Mouse (Mus musculus) lung, embryonic 16.5 days (tissue): ENCODE results near the gene Akap13. TPM values are rescaled to one million over a fixed set of nuclear protein-coding genes. Genes with fewer than 3 reads are reported as not detected.
A peak's percentile ranks its signal among the peaks of the same experiment; 100 is the strongest.

ENCODE experiments used
- ATAC-seq: fragments of 200-750 bp; cut with Nextera tagmentation; 2 replicates; pipeline ENCODE4 v1.8.0; 2017; ENCODE audit warnings: low read depth, mild to moderate bottlenecking, moderate library complexity
- H3K27ac ChIP-seq: fragments of 300-500 bp; sonication (generic); 2 replicates; pipeline ENCODE4 v1.5.1; 2014; ENCODE audit warnings: mild to moderate bottlenecking, control low read depth, low read length
- H3K27me3 ChIP-seq: fragments of 300-500 bp; sonication (generic); 2 replicates; pipeline ENCODE4 v1.6.1; 2014; ENCODE audit warnings: low read depth, low read length, mixed read lengths; ENCODE audit not compliant: control insufficient read depth, insufficient read depth
- H3K36me3 ChIP-seq: fragments of 300-500 bp; sonication (generic); 2 replicates; pipeline ENCODE4 v1.6.1; 2014; ENCODE audit warnings: low read length; ENCODE audit not compliant: control insufficient read depth, insufficient read depth
- H3K4me1 ChIP-seq: fragments of 300-500 bp; sonication (generic); replicated peaks from 2 replicates; pipeline ENCODE4 v1.6.1; 2014; ENCODE audit warnings: low read length, mixed read lengths; ENCODE audit not compliant: control insufficient read depth, insufficient read depth
- H3K4me2 ChIP-seq: fragments of 300-500 bp; sonication (generic); 2 replicates; pipeline ENCODE4 v1.6.1; 2014; ENCODE audit warnings: low read depth, low read length, control low read depth
- H3K4me3 ChIP-seq: fragments of 300-500 bp; sonication (generic); 2 replicates; pipeline ENCODE4 v1.5.1; 2014; ENCODE audit warnings: mild to moderate bottlenecking, low read length, control low read depth
- H3K9ac ChIP-seq: fragments of 300-500 bp; sonication (generic); 2 replicates; pipeline ENCODE4 v1.6.1; 2014; ENCODE audit warnings: low read length, control low read depth
- H3K9me3 ChIP-seq: fragments of 300-500 bp; sonication (generic); 2 replicates; pipeline ENCODE4 v1.6.1; 2016; ENCODE audit warnings: low read length; ENCODE audit not compliant: control insufficient read depth
- WGBS: fragments of 180-500 bp; shearing (Covaris S2); extraction: QIAGEN DNeasy Blood & Tissue Kit; methylation state at CpG from one replicate; pipeline ENCODE4 v1.1.7; 2014; 5-methylcytosine and 5-hydroxymethylcytosine counted together
- polyA plus RNA-seq: library from polyadenylated mRNA; unstranded; fragments of >200 nt; fragmentation: Nextera tagmentation; extraction: Ambion mirVana; gene quantifications from 2 replicates; pipeline ENCODE4 v1.2.1, GENCODE M21; 2015

Gene Akap13
- polyA plus RNA-seq, 1 experiment from 2014 or later = 39.0 TPM

DNA sequence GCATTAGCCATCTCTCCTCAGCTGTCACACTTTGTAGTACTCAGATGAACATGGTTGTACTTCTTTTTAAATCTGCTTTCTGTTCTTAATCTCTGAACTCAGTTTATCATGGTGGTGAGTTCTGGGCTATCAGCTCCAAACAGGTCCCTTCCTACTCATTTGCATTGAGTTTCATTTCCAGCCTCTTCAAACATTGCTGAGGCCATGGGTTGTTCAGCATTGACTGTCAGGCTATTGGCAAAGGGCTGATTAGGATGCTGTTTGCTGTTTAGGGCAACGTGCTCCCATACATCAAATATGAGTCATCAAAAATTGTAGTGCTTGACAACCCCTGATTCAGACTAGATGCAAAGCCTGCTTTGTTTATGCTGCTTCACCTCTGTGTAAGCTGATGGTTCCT lies 268.7 kb downstream of the Akap13 start:
- ATAC-seq = no peak
- H3K9ac ChIP-seq = no peak overlapping the region
- no peaks in the 10 kb centered on the region for H3K4me1 ChIP-seq
- H3K9me3 ChIP-seq = no peaks in the 10 kb centered on the region
- WGBS = 100% methylated on average over 1 of the region's 1 CpGs
- H3K27me3 ChIP-seq = no peaks in the 10 kb centered on the region
- peaks cover 38% of the 10 kb centered on the region for H3K36me3 ChIP-seq
- H3K27ac ChIP-seq = no peak overlapping the region
- H3K4me2 ChIP-seq = no peak overlapping the region
- H3K4me3 ChIP-seq = no peak overlapping the region

DNA sequence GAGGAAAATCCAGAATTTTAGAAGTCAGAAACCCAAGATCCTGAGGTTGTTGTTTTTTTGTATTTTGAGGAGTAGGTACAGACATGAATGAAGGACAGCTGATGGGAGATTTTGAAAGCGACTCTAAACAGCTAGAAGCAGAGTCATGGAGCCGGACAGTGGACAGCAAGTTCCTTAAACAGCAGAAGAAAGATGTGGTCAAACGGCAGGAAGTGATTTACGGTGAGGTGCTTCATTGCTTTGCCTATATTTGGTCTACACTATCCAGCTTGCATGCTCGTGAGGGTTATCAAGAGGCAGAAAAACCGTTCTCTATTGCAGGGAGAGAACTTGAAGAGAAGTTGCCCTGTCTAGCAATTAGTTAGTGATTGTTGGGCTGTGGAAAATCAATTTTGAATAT lies 270.6 kb downstream of the Akap13 start:
- Histone ChIP-seq H3K4me2 (no peak overlapping the region), H3K27me3 (no peaks in the 10 kb centered on the region), H3K4me1 (no peaks in the 10 kb centered on the region), H3K27ac (no peak overlapping the region), H3K36me3 (peaks cover 44% of the 10 kb centered on the region), H3K9ac (no peak overlapping the region), H3K4me3 (no peak overlapping the region), H3K9me3 (no peaks in the 10 kb centered on the region)
- ATAC-seq = no peak
- WGBS = 83% methylated on average over 6 of the region's 6 CpGs

DNA sequence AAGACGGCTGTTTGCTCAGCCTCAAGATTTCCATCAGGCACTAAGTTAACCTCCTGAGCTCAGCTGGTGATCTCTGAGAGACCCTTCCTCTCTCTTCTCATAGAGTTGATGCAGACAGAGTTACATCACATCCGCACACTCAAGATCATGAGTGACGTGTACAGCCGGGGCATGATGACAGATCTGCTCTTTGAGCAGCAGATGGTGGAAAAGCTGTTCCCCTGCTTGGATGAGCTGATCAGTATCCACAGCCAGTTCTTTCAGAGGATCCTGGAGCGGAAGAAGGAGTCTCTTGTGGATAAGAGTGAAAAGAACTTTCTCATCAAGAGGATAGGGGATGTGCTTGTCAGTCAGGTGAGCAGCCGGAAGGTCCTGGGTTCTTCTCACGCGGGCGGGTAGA lies 271.5 kb downstream of the Akap13 start:
- WGBS = 92% methylated on average over 9 of the region's 9 CpGs
- no peak for ATAC-seq
- Histone ChIP-seq H3K4me2 (no peak overlapping the region), H3K4me3 (no peak overlapping the region), H3K27me3 (no peaks in the 10 kb centered on the region), H3K9ac (no peak overlapping the region), H3K4me1 (no peaks in the 10 kb centered on the region), H3K27ac (no peak overlapping the region), H3K9me3 (no peaks in the 10 kb centered on the region), H3K36me3 (peaks cover 49% of the 10 kb centered on the region)

DNA sequence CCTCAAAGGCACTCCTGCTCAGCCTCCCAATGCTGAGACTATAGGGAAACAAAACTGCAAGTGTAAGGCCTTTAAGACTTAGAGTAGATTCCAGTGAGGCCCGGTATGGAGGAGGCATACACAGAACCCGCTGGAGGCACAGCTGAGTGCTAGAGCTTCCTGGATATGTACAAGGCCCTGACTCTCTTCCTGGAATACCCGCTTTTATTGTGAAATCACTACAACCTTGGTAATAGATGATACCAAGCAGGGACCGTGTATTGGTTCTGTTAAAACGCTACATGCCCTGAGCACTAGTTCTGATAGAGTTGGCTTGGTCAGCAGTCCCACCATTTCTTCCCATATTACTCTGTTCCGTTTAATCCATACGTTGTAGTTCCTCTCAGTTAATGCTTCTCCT lies 274.3 kb downstream of the Akap13 start:
- H3K27me3 ChIP-seq = no peaks in the 10 kb centered on the region
- peaks cover 43% of the 10 kb centered on the region for H3K36me3 ChIP-seq
- 90% methylated on average over 7 of the region's 7 CpGs for WGBS
- H3K4me1 ChIP-seq = no peaks in the 10 kb centered on the region
- no peak for ATAC-seq
- no peak overlapping the region for H3K4me3 ChIP-seq
- H3K9me3 ChIP-seq = no peaks in the 10 kb centered on the region
- H3K27ac ChIP-seq = no peak overlapping the region
- no peak overlapping the region for H3K9ac ChIP-seq
- no peak overlapping the region for H3K4me2 ChIP-seq

DNA sequence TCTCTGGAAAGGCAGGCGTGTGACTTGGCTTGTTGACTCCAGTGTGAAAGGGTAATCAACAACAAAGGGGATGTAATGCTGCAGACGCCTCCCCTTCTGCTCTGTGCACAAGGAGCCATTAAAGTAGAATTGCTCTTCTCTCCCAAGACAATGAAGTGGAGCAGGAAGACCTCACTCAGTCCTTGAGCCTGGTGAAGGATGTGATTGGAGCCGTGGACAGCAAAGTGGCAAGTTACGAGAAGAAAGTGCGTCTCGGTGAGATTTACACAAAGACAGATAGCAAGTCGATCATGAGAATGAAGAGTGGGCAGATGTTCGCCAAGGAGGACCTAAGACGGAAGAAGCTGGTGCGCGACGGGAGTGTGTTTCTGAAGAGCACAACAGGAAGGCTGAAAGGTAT lies 274.9 kb downstream of the Akap13 start:
- no peaks in the 10 kb centered on the region for H3K27me3 ChIP-seq
- H3K4me3 ChIP-seq = no peak overlapping the region
- H3K4me1 ChIP-seq = no peaks in the 10 kb centered on the region
- WGBS = 93% methylated on average over 12 of the region's 12 CpGs
- no peak for ATAC-seq
- no peaks in the 10 kb centered on the region for H3K9me3 ChIP-seq
- peaks cover 41% of the 10 kb centered on the region for H3K36me3 ChIP-seq
- no peak overlapping the region for H3K9ac ChIP-seq
- no peak overlapping the region for H3K4me2 ChIP-seq
- H3K27ac ChIP-seq = no peak overlapping the region

DNA sequence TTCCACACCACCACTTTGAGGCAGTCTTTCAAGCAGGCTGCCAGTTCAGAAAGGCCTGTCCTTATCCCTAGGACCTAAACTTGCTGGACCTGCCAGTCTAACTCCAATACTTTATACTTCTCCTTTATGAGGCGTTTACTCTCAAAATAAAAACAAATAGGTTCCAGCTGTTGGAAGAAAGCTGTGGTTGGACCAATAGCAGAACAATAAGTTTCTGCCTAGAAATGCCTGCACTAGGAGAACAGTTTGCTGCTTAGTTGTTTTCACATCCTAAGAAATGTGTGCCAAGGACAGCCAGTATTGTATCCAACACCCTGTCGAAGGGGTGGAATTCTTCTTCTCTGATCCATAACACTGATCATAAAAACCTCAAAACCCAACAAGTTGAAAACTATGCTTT lies 276.6 kb downstream of the Akap13 start:
- Histone ChIP-seq H3K36me3 (peaks cover 43% of the 10 kb centered on the region), H3K9ac (no peak overlapping the region), H3K4me3 (no peak overlapping the region), H3K4me1 (no peaks in the 10 kb centered on the region), H3K9me3 (no peaks in the 10 kb centered on the region), H3K27ac (no peak overlapping the region), H3K27me3 (no peaks in the 10 kb centered on the region), H3K4me2 (no peak overlapping the region)
- ATAC-seq = no peak
- WGBS = 74% methylated on average over 2 of the region's 2 CpGs

DNA sequence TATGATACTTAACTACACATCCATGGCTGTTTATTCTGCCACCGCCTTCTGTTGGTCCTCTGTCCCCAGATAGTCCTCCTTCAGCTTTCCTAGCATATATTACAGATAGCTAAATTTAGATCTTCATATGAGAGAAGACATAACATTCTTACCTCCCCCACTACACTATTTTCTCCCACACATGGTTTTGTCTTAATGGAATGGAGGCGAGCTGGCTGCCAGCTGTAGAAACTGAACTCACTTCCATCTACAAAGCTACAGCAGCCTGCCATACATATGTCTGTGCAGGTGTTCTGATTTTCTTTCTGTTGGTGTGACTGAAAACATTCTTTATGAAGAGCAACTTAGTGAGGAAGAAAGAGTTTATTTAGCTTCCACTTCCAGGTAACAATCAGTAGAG lies 277.8 kb downstream of the Akap13 start:
- no peak for ATAC-seq
- no peaks in the 10 kb centered on the region for H3K4me1 ChIP-seq
- H3K36me3 ChIP-seq = peaks cover 44% of the 10 kb centered on the region
- H3K27ac ChIP-seq = no peak overlapping the region
- no peak overlapping the region for H3K9ac ChIP-seq
- no peak overlapping the region for H3K4me2 ChIP-seq
- 79% methylated on average over 2 of the region's 2 CpGs for WGBS
- no peaks in the 10 kb centered on the region for H3K27me3 ChIP-seq
- H3K4me3 ChIP-seq = no peak overlapping the region
- no peaks in the 10 kb centered on the region for H3K9me3 ChIP-seq

DNA sequence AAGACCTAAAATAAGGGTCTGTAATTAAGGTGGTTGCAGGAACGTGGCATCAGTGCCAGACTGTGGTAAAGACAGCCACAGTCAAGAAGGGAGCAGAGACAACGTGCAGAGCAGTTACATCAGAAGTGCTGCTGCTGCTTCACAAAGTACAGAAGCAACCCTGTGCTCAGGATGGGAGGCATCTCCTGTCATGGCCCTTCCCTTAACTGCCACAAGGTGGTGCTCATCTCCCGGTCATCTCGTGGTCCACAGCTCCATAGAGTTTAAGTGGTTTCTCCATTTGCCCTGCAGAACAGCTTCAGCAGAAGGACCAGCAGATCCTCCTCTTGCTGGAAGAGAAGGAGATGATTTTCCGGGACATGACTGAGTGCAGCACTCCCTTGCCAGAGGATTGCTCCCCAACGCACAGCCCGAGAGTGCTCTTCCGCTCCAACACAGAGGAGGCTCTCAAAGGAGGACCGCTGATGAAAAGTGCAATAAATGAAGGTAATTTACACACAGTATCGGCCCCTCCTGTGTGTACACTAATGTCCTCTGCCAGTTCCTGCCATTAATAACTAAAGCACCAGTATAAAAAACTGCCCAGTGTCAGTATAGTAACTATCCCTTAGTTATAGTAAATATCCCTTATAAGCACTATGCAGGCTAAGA lies 283.9 kb downstream of the Akap13 start:
- Histone ChIP-seq H3K4me1 (no peaks in the 10 kb centered on the region), H3K27me3 (no peaks in the 10 kb centered on the region), H3K27ac (no peak overlapping the region), H3K9ac (no peak overlapping the region), H3K36me3 (peaks cover 35% of the 10 kb centered on the region), H3K4me3 (no peak overlapping the region), H3K9me3 (no peaks in the 10 kb centered on the region), H3K4me2 (no peak overlapping the region)
- peak; percentile 72 for ATAC-seq
- whole genome bisulfite sequencing = 53% methylated on average over 10 of the region's 10 CpGs

DNA sequence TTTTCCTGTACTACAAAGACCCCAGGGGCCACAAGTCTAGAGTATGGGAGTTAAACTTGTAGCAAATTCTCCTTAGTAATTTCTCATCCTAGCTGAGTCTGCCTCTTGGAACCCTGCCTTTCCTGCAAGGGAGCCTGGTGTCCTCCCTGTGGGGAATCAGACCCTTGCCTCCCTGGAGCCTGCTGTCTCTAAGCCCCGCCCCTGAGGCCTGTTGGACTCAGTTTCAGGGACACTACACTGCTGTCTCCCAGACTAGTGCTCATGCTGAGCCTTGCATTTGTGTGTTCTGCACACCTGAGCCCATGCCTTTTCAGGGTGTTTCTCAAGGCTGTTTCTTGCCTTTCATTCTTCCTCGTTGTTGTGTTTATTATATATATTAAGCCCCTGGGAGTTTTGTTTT lies 289.2 kb downstream of the Akap13 start:
- no peak overlapping the region for H3K9ac ChIP-seq
- H3K27ac ChIP-seq = no peak overlapping the region
- H3K27me3 ChIP-seq = no peaks in the 10 kb centered on the region
- no peak for ATAC-seq
- no peaks in the 10 kb centered on the region for H3K4me1 ChIP-seq
- H3K4me2 ChIP-seq = no peak overlapping the region
- H3K9me3 ChIP-seq = no peaks in the 10 kb centered on the region
- no peak overlapping the region for H3K4me3 ChIP-seq
- peaks cover 44% of the 10 kb centered on the region for H3K36me3 ChIP-seq
- 48% methylated on average over 2 of the region's 2 CpGs for WGBS
